Mouse (Mus musculus) embryonic fibroblast, embryonic 13.5 days (primary cell): ENCODE measurements at regions not wholly inside any gene's neighbourhood (a gene's known extent, or its start where the extent isn't known, plus 50 kb on each side); places are given as distances from the start of the nearest gene placed in this dataset.

Experiments used
- CTCF ChIP-seq: IDR thresholded peaks from 2 replicates; pipeline ENCODE4 v1.5.1; 2011; ENCODE audit warnings: mild to moderate bottlenecking, control low read depth, low read length, moderate library complexity, borderline replicate concordance; ENCODE audit not compliant: insufficient read depth
- POLR2A ChIP-seq: IDR thresholded peaks from 2 replicates; pipeline ENCODE4 v1.6.1; 2011; ENCODE audit warnings: low read depth, mild to moderate bottlenecking, control low read depth, low read length, moderate library complexity

- TF ChIP-seq CTCF, result no peak
- no peak for TF ChIP-seq POLR2A
Observed at GRCm38 (mm10) chr15:67245658-67246268, 745.1 kb upstream of the Lrrc6 start.
